Mouse (Mus musculus) CD8-positive naive resting alpha-beta T cell, adult 2 months (primary cell): ENCODE data around the gene Cbx3.
A peak's percentile ranks its signal among the peaks of the same experiment; 100 is the strongest.

Experiments
- DNase-seq, 2 experiments: peaks; one replicate each; pipeline ENCODE4 v3.0.0; 2022; ENCODE audit warnings: low read depth in 2 of 2, low spot score in 2 of 2

The Cbx3 gene

DNA sequence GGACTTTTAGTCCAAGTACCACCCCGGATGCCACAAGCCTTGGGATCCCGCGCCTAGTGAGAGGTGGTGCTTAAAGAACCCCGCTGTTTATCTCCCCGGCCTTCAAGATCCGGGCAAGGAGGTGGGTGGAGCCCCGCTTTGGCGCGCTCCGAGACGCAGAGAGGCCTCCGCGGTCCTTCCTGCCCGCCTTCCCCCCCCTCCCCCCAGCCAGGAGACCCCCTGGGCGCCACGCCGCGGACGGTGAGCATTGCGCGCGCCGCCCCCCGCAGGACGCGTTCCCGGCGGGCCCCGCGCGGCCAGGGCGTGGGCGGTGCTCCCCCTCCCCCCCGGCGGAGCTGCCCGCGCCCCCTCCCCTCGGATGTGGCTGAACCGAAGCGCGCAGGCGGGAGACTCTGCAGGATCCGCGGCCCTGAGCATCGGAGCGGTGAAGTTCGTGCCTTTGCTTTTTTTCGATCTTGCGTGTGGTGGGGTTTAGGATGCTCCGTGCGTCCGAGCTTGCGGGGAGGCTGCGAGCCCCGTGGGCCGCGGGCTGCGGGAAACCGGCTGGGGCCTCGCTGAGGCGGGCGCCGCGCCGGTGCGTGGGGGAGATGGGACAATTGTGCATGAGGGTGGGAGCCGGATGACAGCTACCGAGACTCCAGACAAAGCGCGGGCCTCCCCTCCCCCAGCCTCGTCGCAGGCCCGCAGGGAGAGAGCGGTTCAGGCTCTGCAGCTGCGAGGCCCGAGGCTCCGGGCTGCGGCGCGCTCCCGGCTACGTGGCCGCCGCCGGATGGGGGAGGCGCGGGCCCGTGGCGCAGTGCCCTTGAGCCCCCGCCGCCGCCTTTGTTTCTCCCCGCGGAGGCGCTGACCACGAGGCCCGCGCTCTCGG is at the start of gene Cbx3:
Gene Cbx3 (plus strand): TSS at position 50 of the 868 bp plus-strand sequence.
- peak; percentile 51 to 66 for DNase-seq

DNA sequence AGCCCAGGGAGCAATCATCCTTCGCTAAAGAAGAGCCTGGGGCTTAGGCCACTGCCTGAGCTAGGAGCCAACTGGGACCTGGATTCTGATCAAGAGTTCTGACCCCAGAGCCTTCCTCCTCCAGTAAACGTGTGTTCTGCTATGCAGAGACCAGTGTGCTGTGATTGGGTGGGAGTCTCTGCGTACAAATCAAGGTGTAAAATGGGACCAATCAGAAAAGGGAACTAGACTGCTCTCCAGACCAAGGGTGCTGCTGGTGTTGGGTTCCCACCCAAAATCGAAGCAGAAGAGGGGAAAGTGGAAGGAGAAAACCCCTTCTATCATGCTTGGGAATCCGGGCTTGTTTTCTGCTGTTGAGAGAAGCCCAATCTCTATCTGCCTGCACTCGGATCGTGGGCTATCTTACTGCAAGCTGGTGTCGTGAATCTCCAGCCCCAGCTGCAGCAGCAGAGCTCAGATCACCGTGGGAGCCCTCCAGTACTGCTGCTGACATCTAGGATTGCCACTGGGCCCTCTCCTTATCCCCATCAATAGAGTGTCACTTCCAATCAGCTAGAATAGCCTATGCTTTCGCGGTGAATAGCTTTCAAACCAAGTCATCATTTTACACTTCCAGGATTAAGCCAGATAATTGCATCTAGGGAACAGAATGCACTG is 46.6 kb upstream of the Cbx3 start:
- DNase-seq, result no peak

GRCm38 (mm10) chr6:51424537-51424936 is 45.6 kb upstream of the Cbx3 start:
- no peak for DNase-seq

DNA sequence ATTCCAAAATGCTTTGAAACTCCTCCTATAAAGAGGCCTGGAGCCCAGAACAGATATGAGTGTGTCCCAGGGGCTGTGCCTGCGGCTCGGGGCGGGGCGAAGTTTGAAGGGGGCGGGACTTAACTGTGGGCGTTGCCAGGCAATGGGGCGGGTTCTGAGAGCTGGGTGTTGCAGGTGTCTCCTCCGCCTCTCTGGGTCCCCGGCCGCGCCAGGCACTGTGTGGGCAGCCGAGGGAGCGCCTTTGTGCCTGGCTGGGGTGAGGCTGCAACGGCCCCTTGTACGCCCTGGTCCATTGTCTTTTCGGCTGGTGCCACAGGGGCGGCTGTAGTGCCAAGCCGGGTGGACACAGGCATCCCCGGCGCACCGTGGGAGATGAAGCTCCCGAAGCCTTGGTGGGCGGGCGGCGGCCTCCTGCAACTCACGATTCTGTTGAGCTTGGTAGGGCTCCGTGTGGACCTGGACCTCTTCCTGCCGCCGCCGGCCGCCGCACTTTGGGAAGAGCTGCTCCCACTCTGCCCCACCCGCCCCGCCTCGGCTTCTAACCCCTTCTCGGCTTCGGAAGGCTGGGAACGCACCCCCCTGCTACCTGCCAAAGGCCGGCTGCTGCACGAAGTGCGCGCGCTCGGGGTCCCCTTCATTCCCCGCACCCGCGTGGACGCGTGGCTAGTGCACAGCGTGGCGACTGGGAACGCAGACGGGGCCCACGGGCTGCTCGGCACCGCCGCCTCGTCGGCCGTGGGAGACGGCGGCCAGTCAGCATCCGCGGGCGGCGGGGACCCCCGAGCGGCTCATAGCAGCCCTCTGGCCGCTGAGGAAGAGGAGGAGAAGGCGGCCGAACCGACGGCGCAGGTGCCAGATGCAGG is 37.4 kb upstream of the Cbx3 start, which contains the start of gene Nfe2l3:
Gene Nfe2l3 (plus strand): TSS at position 136 of the 863 bp plus-strand sequence.
- peak; percentile 41 to 76 for DNase-seq

DNA sequence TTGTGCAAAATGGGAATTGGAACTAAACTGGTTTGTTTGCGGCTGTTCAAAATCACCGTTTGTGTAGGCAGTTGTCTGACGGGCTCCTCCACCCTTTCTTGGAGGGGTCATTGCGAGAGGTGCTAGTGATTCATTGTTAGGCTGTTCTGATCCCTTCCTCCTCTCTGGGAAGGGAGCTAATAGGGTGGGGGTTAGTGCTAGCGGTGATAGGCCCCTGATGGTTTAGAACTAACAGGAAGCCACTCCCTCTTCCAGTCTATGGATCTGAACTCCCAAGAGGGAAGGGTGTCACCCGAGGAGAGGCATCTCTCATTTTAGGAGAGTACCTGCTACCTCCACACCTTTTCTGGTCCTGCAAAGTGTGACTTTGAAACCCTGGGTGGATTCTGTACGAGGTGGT is 35.9 kb upstream of the Cbx3 start:
- no peak for DNase-seq

DNA sequence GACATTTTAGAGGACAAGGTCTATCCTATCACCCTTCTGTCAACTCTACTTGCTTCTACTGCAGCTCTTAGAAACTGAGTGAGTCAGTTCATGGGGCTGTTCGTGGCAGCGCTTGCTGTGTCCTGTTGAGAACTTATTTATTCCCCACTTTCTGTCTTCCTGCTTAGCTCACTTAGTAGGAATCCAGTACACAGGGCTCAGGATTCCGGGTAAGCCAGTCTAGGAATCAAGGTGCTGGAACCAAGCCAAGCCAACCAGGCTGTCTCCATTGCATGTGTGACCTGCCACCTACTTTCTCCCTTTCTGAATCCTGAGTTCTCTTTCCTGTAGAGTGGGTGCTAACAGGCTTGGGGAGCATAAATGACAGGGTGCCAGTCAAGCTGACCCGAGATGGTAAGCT is 32.5 kb upstream of the Cbx3 start:
- DNase-seq, result no peak

DNA sequence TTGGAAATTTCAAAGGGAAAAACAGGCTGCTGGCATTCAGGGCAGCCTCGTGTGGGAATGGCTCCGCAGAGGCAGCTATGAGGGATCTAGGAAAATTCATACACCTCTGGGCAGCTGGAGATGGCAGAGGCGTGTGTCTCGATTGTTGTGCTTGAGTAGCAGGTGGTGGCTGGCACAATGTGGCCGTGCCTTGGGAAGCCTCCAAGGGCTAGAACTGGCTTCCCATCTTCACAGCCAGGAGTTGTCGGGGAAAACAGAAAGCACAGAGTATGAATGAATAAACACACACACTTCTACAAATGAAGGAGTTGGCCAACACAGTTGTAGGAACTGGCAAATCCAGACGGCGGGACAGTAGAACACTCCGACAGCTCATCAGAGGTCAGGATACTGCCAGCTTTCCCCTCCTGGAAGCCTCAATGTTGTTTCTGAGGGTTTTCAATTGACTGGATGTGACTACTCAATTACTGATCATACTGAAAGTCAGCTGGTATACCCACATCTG is 31.3 kb upstream of the Cbx3 start:
- DNase-seq, result no peak

- DNase-seq, result peak in 1 of 2 experiments; percentile 27
Measured at GRCm38 (mm10) chr6:51442191-51442835, 27.8 kb upstream of the Cbx3 start.

GRCm38 (mm10) chr6:51452927-51453503 is 17.1 kb upstream of the Cbx3 start:
- DNase-seq, result no peak

DNA sequence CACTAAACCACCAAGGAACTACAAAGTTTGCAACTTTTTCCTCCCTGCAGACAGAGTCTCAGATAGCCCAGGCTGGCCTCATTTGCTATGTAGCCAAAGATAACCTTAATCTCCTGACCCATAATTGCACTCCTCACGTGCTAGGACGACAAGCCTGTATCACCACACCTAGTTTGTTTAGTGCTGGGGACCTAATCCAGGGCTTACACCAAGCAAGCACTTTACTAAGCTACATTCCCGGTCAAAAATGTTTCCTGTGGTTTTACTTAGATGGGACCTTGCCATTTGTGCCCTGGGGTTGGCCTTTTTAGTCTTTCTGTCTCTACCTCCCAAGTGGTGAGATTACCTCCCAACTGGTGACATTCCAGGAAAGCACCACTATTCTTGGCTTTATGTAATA is 15.2 kb upstream of the Cbx3 start:
- no peak for DNase-seq

DNA sequence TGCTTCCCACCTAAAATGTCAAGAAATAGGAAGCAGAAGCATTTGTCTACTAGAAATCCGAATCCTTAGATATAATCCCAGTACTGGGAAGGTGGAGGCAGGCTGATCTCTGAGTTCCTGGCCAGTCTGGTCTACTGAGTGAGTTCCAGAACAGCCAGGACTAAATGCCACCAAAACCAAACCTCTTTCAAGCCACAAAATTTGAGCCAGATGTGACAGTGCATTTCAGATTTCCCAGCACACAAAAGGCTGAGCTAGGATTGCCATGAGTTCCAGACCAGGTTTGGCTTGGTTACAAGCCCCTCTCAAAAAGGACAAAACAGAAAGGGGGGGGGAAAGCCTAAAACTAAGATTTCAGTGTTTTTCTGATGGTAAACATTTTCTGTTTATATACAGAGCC is 14.0 kb upstream of the Cbx3 start:
- DNase-seq, result no peak

GRCm38 (mm10) chr6:51457283-51457682 is 12.9 kb upstream of the Cbx3 start:
- no peak for DNase-seq

GRCm38 (mm10) chr6:51457770-51458387 is 12.3 kb upstream of the Cbx3 start:
- no peak for DNase-seq

GRCm38 (mm10) chr6:51458925-51459312 is 11.2 kb upstream of the Cbx3 start:
- no peak for DNase-seq

DNA sequence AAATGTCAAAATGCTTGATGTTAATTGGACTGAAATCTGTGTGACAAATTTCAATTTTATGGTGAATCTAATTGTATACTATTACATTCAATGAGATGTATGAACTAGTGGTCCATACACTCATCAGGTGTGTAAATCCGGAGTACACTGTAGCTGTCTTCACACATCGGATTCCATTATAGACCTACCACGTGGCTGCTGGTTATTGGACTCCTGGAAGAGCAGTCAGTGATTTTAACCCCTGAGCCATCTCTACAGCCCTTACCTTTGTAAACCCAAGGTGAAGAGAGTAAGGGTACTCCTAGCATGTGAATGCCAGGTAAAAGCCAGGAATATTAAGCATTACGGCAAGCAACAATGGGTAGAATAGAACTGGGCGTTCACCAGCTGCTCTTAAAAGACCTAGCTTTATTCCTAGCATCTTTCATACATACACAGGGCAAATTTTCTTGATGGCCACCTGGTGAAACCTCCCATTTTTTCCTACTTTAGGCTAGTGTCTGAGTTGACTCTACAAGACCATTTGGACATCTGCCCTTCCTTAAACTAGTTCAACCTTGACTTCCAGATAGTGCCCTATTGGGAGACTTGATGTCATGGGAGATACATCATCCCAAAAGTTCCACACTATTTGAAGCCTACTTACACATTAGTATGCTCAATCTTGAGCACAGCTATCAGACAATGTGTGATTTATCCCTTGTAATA is 10.7 kb upstream of the Cbx3 start:
- no peak for DNase-seq

DNA sequence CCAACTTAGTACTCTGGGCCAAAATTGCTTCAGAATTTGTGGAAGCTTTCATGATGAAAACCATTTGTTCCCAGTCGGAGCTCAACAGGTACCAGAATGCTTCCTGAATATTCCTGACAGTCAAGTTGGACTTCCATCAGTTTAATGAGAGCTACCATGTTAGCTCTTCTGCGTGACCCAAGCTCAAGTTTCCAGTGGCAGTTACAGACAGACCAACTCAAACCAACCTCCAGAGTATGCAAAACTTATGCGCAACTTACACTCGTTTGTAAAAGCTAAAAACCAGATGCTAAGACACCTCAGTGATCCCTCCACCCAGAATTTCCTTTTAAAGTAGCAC is 10.2 kb upstream of the Cbx3 start:
- DNase-seq, result no peak

DNA sequence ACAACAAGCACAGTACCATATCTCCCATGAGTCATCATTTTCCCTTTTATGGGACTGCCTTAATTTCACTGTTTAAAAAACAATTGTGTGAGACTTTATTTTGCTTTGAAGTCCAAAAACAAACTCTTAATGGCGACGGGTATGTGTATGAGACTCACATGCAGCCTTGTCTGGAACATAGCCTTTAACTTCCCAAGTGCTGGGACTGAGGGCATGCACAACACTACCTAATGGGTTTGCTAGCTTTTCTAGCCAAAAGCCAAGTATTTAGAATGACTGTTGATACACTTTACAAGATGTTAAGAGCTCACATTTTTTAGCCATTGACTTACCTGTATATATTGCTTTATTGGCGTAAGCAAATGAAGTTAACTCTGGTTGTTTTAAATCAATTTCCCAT is 9.8 kb upstream of the Cbx3 start:
- no peak for DNase-seq

DNA sequence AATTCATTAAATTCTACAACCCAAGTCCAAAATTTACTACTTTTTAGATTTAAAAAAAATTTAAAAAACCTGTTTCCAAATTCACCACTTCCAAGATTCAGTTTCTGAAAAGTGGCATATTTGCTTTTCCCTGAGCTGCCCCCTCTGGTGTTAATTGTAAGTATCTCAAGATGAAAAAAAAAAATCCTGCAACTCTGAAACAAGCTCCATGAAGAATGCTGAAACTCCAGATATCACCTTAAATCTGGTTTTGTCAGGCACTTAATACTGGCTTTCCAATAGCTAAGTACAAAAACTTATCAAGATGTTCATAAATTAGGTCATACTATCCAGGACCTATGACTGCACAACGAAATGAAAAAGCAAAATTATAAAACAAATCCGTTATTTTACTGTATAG is 2.5 kb upstream of the Cbx3 start:
- DNase-seq, result no peak

GRCm38 (mm10) chr6:51468891-51469561 is 1.1 kb upstream of the Cbx3 start:
- DNase-seq, result peak; percentile 66 to 76
